Mouse (Mus musculus): ENCODE measurements at regions not wholly inside any gene's neighbourhood (a gene's known extent, or its start where the extent isn't known, plus 50 kb on each side); places are given as distances from the start of the nearest gene placed in this dataset.

GRCm38 (mm10) chr19:49115484-49115883 is 909.7 kb downstream of the Sorcs3 start:
- WGBS, result 68% methylated on average over 1 of the region's 1 CpGs
- H3K27me3 ChIP-seq (replicated peaks; ENCODE audit: control insufficient read depth, insufficient read depth, low read length), result no peaks in the 10 kb centered on the region
- no peaks in the 10 kb centered on the region for H3K9me3 ChIP-seq (ENCODE audit: control insufficient read depth, low read length)
- H3K4me2 ChIP-seq (ENCODE audit: low read depth, low read length), result no peak overlapping the region
- H3K9ac ChIP-seq (ENCODE audit: low read depth, low read length), result no peak overlapping the region
- H3K4me1 ChIP-seq (ENCODE audit: control insufficient read depth, insufficient read depth, low read length), result no peaks in the 10 kb centered on the region
- no peak overlapping the region for H3K4me3 ChIP-seq (ENCODE audit: low read length)
- no peak overlapping the region for H3K27ac ChIP-seq (ENCODE audit: low read length)
- ATAC-seq, result no peak
- H3K36me3 ChIP-seq (ENCODE audit: control insufficient read depth, insufficient read depth, low read length), result no peaks in the 10 kb centered on the region

DNA sequence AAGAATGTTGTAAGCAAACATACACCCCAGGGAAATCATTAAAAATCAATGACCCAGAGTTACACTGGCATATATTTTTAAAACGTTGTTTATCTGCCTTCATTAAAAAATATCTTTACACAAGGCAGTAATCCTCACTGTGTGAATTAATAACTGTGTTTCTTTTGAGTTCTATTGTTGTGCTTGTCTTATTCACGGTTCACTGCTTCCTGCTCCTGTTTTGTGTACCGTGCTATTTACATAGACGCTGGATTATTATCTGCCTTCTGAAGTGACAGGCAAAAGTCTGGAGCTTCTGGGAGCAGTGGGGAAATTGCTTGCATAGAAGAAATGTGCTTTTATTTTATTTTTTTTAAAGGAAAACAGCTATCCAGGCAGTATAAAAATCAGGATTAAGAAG is 925.8 kb downstream of the Sorcs3 start:
- no peaks in the 10 kb centered on the region for H3K27me3 ChIP-seq (replicated peaks; ENCODE audit: control insufficient read depth, insufficient read depth, low read length)

GRCm38 (mm10) chr19:49172078-49172477 is 966.3 kb downstream of the Sorcs3 start:
- H3K4me2 ChIP-seq (ENCODE audit: low read depth, low read length), result no peak overlapping the region
- no peaks in the 10 kb centered on the region for H3K27me3 ChIP-seq (replicated peaks; ENCODE audit: control insufficient read depth, insufficient read depth, low read length)
- H3K4me1 ChIP-seq (ENCODE audit: control insufficient read depth, insufficient read depth, low read length), result no peaks in the 10 kb centered on the region
- no peak overlapping the region for H3K4me3 ChIP-seq (ENCODE audit: low read length)
- H3K36me3 ChIP-seq (ENCODE audit: control insufficient read depth, insufficient read depth, low read length), result no peaks in the 10 kb centered on the region
- H3K27ac ChIP-seq (ENCODE audit: low read length), result no peak overlapping the region
- no peak overlapping the region for H3K9ac ChIP-seq (ENCODE audit: low read depth, low read length)
- 58% methylated on average over 2 of the region's 2 CpGs for WGBS
- no peak for ATAC-seq
- no peaks in the 10 kb centered on the region for H3K9me3 ChIP-seq (ENCODE audit: control insufficient read depth, low read length)

More for the DNA sequence above, 925.8 kb downstream of the Sorcs3 start:
- ATAC-seq, result no peak
- Histone ChIP-seq H3K36me3 (ENCODE audit: control insufficient read depth, insufficient read depth, low read length) (no peaks in the 10 kb centered on the region), H3K27ac (ENCODE audit: low read length) (no peak overlapping the region), H3K9me3 (ENCODE audit: control insufficient read depth, low read length) (no peaks in the 10 kb centered on the region), H3K9ac (ENCODE audit: low read depth, low read length) (no peak overlapping the region), H3K4me2 (ENCODE audit: low read depth, low read length) (no peak overlapping the region), H3K4me3 (ENCODE audit: low read length) (no peak overlapping the region), H3K4me1 (ENCODE audit: control insufficient read depth, insufficient read depth, low read length) (no peaks in the 10 kb centered on the region)
- 38% methylated on average over 4 of the region's 4 CpGs for WGBS

DNA sequence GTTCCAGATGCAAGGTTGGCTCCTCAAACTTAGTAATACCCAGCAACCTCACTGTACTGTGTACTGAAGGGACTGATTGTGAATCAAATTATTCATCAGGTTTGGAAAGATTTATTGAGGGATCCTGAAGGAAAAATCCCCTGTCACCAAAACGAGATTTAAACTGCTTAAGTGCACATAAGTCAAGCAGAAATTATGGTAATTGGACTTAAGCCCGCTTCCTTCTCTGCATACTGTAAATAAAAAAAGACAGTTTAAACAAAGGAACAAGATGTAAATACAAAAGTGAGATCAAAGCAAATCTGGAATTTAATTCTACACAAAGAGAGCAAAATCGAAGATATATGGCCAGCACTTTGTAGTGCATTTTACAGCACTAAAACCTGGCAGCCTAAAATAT is 1002.1 kb downstream of the Sorcs3 start:
- WGBS, result 46% methylated on average over 3 of the region's 3 CpGs
- Histone ChIP-seq H3K9me3 (ENCODE audit: control insufficient read depth, low read length) (no peaks in the 10 kb centered on the region), H3K4me3 (ENCODE audit: low read length) (no peak overlapping the region), H3K36me3 (ENCODE audit: control insufficient read depth, insufficient read depth, low read length) (no peaks in the 10 kb centered on the region), H3K9ac (ENCODE audit: low read depth, low read length) (no peak overlapping the region), H3K4me1 (ENCODE audit: control insufficient read depth, insufficient read depth, low read length) (no peaks in the 10 kb centered on the region), H3K4me2 (ENCODE audit: low read depth, low read length) (no peak overlapping the region), H3K27ac (ENCODE audit: low read length) (no peak overlapping the region), H3K27me3 (replicated peaks; ENCODE audit: control insufficient read depth, insufficient read depth, low read length) (no peaks in the 10 kb centered on the region)
- no peak for ATAC-seq

DNA sequence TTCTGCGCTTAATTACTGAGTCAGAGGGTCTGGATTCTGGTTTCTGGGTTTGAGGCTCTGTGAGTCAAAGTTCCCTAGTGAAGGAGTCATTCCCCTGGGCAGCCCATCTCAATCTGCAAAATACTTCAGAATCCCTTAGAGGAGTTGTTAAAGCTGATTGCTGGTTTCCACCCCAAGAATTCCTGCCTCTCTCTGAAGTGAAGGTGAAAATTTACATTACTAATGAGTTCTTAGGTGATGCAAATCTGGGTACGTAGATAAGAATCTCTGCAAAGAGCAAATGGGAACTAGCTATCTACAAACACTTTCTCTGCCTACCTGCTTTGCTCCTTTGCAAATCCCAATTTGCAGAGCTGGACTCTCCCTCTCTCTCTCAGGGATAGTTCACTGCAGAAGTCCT is 1036.8 kb downstream of the Sorcs3 start:
- H3K4me1 ChIP-seq (ENCODE audit: control insufficient read depth, insufficient read depth, low read length), result no peaks in the 10 kb centered on the region
- H3K9me3 ChIP-seq (ENCODE audit: control insufficient read depth, low read length), result no peaks in the 10 kb centered on the region
- no peak overlapping the region for H3K4me3 ChIP-seq (ENCODE audit: low read length)
- ATAC-seq, result no peak
- 43% methylated on average over 2 of the region's 2 CpGs for WGBS
- H3K27me3 ChIP-seq (replicated peaks; ENCODE audit: control insufficient read depth, insufficient read depth, low read length), result no peaks in the 10 kb centered on the region
- H3K27ac ChIP-seq (ENCODE audit: low read length), result no peak overlapping the region
- no peaks in the 10 kb centered on the region for H3K36me3 ChIP-seq (ENCODE audit: control insufficient read depth, insufficient read depth, low read length)
- no peak overlapping the region for H3K4me2 ChIP-seq (ENCODE audit: low read depth, low read length)
- H3K9ac ChIP-seq (ENCODE audit: low read depth, low read length), result no peak overlapping the region

DNA sequence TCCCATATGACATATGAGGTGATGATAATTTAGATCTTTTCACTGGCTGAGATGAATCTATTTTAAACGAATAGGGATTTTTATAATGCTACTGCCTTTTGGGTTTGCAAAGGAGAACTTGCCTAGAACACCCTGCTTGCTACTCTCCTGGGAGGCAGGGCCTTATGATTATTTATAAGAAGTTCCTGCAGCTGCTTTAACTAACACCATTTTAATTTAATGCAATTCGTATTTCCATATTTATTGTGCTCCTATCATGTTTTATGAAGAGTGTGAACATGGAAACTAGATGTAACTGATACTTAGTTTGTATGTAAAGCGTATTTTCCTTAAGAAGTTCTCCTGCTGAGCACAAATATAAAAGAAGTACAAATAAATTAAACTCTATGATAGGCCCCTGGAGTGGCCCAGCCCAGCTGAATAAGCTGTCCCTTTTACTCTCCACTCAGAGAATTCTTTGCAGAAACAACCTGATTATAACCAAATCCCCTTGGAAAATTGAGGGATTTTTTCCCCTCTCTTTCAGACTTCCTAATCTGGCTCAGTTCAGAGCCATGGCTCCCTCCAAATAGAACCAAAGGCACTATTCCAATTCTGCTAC is 1039.4 kb downstream of the Sorcs3 start:
- ATAC-seq, result no peak
- H3K4me2 ChIP-seq (ENCODE audit: low read depth, low read length), result no peak overlapping the region
- no peaks in the 10 kb centered on the region for H3K9me3 ChIP-seq (ENCODE audit: control insufficient read depth, low read length)
- H3K4me3 ChIP-seq (ENCODE audit: low read length), result no peak overlapping the region
- H3K4me1 ChIP-seq (ENCODE audit: control insufficient read depth, insufficient read depth, low read length), result no peaks in the 10 kb centered on the region
- no peaks in the 10 kb centered on the region for H3K36me3 ChIP-seq (ENCODE audit: control insufficient read depth, insufficient read depth, low read length)
- WGBS, result 68% methylated on average over 3 of the region's 3 CpGs
- H3K9ac ChIP-seq (ENCODE audit: low read depth, low read length), result no peak overlapping the region
- no peak overlapping the region for H3K27ac ChIP-seq (ENCODE audit: low read length)
- H3K27me3 ChIP-seq (replicated peaks; ENCODE audit: control insufficient read depth, insufficient read depth, low read length), result no peaks in the 10 kb centered on the region

- H3K4me1 ChIP-seq (ENCODE audit: control insufficient read depth, insufficient read depth, low read length), result no peaks in the 10 kb centered on the region
- no peak for ATAC-seq
Observed at GRCm38 (mm10) chr19:49264616-49265015, 1058.8 kb downstream of the Sorcs3 start.

DNA sequence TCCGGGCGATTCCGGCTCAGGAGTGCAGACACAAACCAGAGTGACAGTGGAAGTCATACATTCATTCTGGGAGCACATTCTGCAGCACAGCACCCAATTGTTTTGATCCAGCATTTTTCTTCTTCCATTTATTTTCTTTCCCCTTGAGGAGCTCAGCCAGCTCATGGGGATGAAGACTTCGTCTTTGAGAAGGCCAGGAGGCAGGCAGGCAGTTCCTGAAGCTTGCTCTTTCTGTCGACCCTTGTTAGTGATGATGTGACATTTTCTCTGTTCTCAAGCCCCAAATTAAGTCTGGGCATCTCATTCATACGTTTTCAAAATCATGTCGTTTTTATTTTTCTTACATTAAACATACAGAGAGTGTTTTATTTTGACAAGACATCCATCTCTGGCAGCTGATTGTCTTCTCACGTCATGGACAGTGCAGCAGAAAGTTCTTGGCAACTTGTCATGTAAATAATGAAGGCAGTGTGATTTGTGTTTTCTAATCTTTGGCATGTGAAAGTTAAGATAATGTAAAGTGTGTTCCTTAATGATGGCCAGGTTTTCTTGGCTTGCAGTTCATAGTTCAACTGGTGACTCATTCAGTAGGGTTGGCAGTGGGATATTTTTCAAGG is 1062.1 kb downstream of the Sorcs3 start:
- no peak overlapping the region for H3K4me2 ChIP-seq (ENCODE audit: low read depth, low read length)
- H3K9ac ChIP-seq (ENCODE audit: low read depth, low read length), result no peak overlapping the region
- no peaks in the 10 kb centered on the region for H3K27me3 ChIP-seq (replicated peaks; ENCODE audit: control insufficient read depth, insufficient read depth, low read length)
- H3K4me1 ChIP-seq (ENCODE audit: control insufficient read depth, insufficient read depth, low read length), result no peaks in the 10 kb centered on the region
- H3K27ac ChIP-seq (ENCODE audit: low read length), result no peak overlapping the region
- H3K36me3 ChIP-seq (ENCODE audit: control insufficient read depth, insufficient read depth, low read length), result no peaks in the 10 kb centered on the region
- H3K9me3 ChIP-seq (ENCODE audit: control insufficient read depth, low read length), result no peaks in the 10 kb centered on the region
- WGBS, result 53% methylated on average over 8 of the region's 8 CpGs
- no peak for ATAC-seq
- no peak overlapping the region for H3K4me3 ChIP-seq (ENCODE audit: low read length)

More at GRCm38 (mm10) chr19:49264616-49265015, 1058.8 kb downstream of the Sorcs3 start:
- Histone ChIP-seq H3K4me3 (ENCODE audit: low read length) (no peak overlapping the region), H3K27me3 (replicated peaks; ENCODE audit: control insufficient read depth, insufficient read depth, low read length) (no peaks in the 10 kb centered on the region), H3K4me2 (ENCODE audit: low read depth, low read length) (no peak overlapping the region), H3K27ac (ENCODE audit: low read length) (no peak overlapping the region), H3K9me3 (ENCODE audit: control insufficient read depth, low read length) (no peaks in the 10 kb centered on the region), H3K36me3 (ENCODE audit: control insufficient read depth, insufficient read depth, low read length) (no peaks in the 10 kb centered on the region), H3K9ac (ENCODE audit: low read depth, low read length) (no peak overlapping the region)
- WGBS, result 38% methylated on average over 1 of the region's 1 CpGs

GRCm38 (mm10) chr19:49282626-49283261 is 1076.9 kb downstream of the Sorcs3 start:
- Histone ChIP-seq H3K4me1 (ENCODE audit: control insufficient read depth, insufficient read depth, low read length) (no peaks in the 10 kb centered on the region), H3K9me3 (ENCODE audit: control insufficient read depth, low read length) (no peaks in the 10 kb centered on the region), H3K36me3 (ENCODE audit: control insufficient read depth, insufficient read depth, low read length) (no peaks in the 10 kb centered on the region), H3K27ac (ENCODE audit: low read length) (no peak overlapping the region), H3K27me3 (replicated peaks; ENCODE audit: control insufficient read depth, insufficient read depth, low read length) (no peaks in the 10 kb centered on the region), H3K4me2 (ENCODE audit: low read depth, low read length) (no peak overlapping the region), H3K9ac (ENCODE audit: low read depth, low read length) (no peak overlapping the region), H3K4me3 (ENCODE audit: low read length) (no peak overlapping the region)
- 71% methylated on average over 8 of the region's 8 CpGs for WGBS
- ATAC-seq, result no peak

Measured in intestine, embryonic 16.5 days (tissue).